Mouse (Mus musculus): ENCODE data around the gene Rps21. TPM values are rescaled to one million over a fixed set of nuclear protein-coding genes. Genes with fewer than 3 reads are reported as not detected.

Rps21 gene
- polyA plus RNA-seq (2015; fragmentation: Nextera tagmentation; extraction: Ambion mirVana), result 637 and 713 TPM in 2 replicates

DNA sequence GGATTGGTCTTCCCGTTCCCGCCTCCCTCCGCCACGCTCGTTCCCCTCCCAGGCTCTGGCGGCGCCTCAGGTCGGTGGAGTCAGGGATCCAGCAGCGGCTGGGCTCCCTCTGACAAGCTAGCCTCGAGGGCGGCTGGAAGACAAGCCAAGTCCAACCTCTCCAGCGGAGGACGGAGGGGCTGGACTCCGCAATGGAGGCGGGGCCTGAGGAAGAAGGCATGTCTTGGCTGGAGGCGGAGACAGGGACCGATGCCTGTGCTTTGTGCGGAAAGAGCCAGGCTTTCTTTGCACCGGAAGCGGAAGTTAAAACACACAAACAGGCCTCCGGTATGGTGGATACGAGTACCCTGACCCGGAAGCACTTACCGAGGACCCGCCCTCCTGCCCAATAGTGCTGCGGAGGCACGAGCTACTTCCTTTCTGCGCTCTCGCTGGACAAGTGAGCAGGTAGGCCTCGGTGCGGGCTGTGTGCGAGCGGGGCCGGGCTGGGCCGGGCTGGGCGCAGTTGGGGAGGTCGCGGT, at the start of gene Rps21:
TSS of gene Rps21 (plus strand) at position 377 of the 521 bp plus-strand sequence.
- peak within 1 kb of the TSS; percentile 87 for H3K9ac ChIP-seq
- peaks cover 42% of the 10 kb centered on the region for H3K36me3 ChIP-seq
- H3K9me3 ChIP-seq (replicated peaks), result no peaks in the 10 kb centered on the region
- no peaks in the 10 kb centered on the region for H3K27me3 ChIP-seq
- peak within 1 kb of the TSS; percentile 81 for H3K4me2 ChIP-seq
- peak; percentile 97 for ATAC-seq (replicated peaks; ENCODE audit: low FRiP score)
- peak within 1 kb of the TSS; percentile 86 for H3K4me3 ChIP-seq (replicated peaks)
- H3K27ac ChIP-seq, result peak within 1 kb of the TSS; percentile 96
- under 1% methylated on average over 38 of the region's 38 CpGs for WGBS
- peaks cover 19% of the 10 kb centered on the region for H3K4me1 ChIP-seq

DNA sequence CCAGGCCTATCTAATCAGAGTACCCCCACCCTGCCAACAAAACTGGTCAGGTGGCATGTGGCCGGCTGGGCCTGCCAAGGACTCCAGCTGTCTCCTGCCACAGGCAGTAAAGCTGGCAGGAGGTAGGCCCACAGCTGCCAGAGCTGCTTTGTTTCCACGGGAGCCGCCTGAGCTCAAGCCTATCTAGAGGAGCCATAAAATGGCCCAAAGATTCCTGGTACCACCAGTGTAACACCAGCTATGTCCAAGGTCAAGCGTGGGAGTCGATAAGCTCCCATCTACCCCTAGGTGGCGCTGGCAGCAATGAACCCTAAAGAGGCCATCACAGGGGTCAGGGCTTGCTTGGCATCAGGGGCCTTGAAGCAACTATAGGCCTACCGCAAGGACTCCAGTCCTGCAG, 49.3 kb upstream of the Rps21 start:
- H3K4me2 ChIP-seq, result no peak overlapping the region
- peak; percentile 16; the same call in 1 of the 2 replicates for ATAC-seq (replicated peaks; ENCODE audit: low FRiP score)
- peaks cover 24% of the 10 kb centered on the region; the same call in 1 of the 2 replicates for H3K36me3 ChIP-seq
- H3K27me3 ChIP-seq, result no peaks in the 10 kb centered on the region
- no peaks in the 10 kb centered on the region for H3K9me3 ChIP-seq (replicated peaks)
- no peak overlapping the region for H3K27ac ChIP-seq
- 49% methylated on average over 7 of the region's 7 CpGs for WGBS
- H3K9ac ChIP-seq, result no peak overlapping the region
- H3K4me3 ChIP-seq (replicated peaks), result no peak overlapping the region
- no peaks in the 10 kb centered on the region for H3K4me1 ChIP-seq

DNA sequence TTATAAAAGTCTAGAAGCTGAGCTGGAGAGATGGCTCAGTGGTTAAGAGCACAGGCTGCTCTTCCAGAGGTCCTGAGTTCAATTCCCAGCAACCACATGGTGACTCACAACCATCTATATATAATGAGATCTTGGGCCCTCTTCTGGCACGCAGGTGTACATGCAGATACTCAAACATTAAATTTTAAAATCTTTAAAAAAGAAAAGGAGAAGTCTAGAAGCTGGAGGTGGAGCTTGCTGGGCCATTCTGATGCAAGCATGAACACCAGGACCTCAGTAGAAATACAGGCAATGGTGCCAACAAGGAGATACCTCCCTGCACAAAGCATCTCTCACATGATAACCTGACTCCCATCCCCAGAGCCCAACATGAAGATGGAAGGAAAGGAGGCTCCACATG, 48.2 kb upstream of the Rps21 start:
- Histone ChIP-seq H3K9me3 (replicated peaks) (no peaks in the 10 kb centered on the region), H3K4me3 (replicated peaks) (no peak overlapping the region), H3K4me1 (no peaks in the 10 kb centered on the region), H3K36me3 (peaks cover 24% of the 10 kb centered on the region; the same call in 1 of the 2 replicates), H3K4me2 (no peak overlapping the region), H3K9ac (no peak overlapping the region), H3K27me3 (no peaks in the 10 kb centered on the region), H3K27ac (no peak overlapping the region)
- ATAC-seq (replicated peaks; ENCODE audit: low FRiP score), result no peak
- WGBS, result 84% methylated on average over 1 of the region's 1 CpGs

- H3K4me3 ChIP-seq (replicated peaks), result no peak overlapping the region
- no peak overlapping the region for H3K27ac ChIP-seq
- ATAC-seq (replicated peaks; ENCODE audit: low FRiP score), result no peak
- no peaks in the 10 kb centered on the region for H3K9me3 ChIP-seq (replicated peaks)
- H3K9ac ChIP-seq, result no peak overlapping the region
- H3K4me2 ChIP-seq, result no peak overlapping the region
- H3K4me1 ChIP-seq, result peaks cover 29% of the 10 kb centered on the region
- H3K27me3 ChIP-seq, result no peaks in the 10 kb centered on the region
- H3K36me3 ChIP-seq, result peaks cover 4% of the 10 kb centered on the region; the same call in 1 of the 2 replicates
- 85% methylated on average over 3 of the region's 3 CpGs for WGBS
Observed at GRCm38 (mm10) chr2:180212255-180212654, 44.9 kb upstream of the Rps21 start.

GRCm38 (mm10) chr2:180214352-180214978, 42.7 kb upstream of the Rps21 start:
- H3K27me3 ChIP-seq, result no peaks in the 10 kb centered on the region
- H3K4me2 ChIP-seq, result no peak overlapping the region
- H3K9ac ChIP-seq, result no peak overlapping the region
- no peaks in the 10 kb centered on the region for H3K9me3 ChIP-seq (replicated peaks)
- peak overlapping the region; percentile 80 for H3K27ac ChIP-seq
- peaks cover 4% of the 10 kb centered on the region; the same call in 1 of the 2 replicates for H3K36me3 ChIP-seq
- peaks cover 51% of the 10 kb centered on the region for H3K4me1 ChIP-seq
- no peak overlapping the region for H3K4me3 ChIP-seq (replicated peaks)
- peak; percentile 52 for ATAC-seq (replicated peaks; ENCODE audit: low FRiP score)
- WGBS, result 76% methylated on average over 4 of the region's 4 CpGs

DNA sequence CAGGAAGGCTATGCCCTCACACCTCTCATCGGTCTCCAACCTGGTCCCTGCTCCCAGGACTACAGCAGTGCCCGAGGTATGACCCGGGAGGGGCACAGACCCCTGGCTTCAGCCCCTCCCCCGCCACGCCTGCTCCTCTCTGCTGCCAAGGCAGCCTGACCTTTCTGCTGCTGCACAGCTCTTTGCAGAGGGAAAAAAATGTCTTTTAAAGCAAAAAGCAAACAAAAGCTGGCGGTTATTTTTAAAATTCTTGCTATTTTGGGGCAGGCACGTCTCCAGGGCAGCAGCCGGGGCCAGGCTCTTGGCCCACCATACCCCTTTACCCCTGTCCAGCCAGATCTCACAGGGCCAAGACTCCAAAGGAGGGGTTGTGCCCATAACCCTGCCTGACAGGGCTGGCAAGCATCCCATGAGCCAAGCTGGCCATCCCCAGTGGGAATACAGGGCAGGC, 42.1 kb upstream of the Rps21 start:
- Histone ChIP-seq H3K27ac (peak overlapping the region; percentile 80), H3K4me2 (no peak overlapping the region), H3K36me3 (peaks cover 4% of the 10 kb centered on the region; the same call in 1 of the 2 replicates), H3K9ac (no peak overlapping the region), H3K4me1 (peaks cover 57% of the 10 kb centered on the region), H3K9me3 (replicated peaks) (no peaks in the 10 kb centered on the region), H3K27me3 (no peaks in the 10 kb centered on the region), H3K4me3 (replicated peaks) (no peak overlapping the region)
- WGBS, result 53% methylated on average over 8 of the region's 8 CpGs
- no peak for ATAC-seq (replicated peaks; ENCODE audit: low FRiP score)

DNA sequence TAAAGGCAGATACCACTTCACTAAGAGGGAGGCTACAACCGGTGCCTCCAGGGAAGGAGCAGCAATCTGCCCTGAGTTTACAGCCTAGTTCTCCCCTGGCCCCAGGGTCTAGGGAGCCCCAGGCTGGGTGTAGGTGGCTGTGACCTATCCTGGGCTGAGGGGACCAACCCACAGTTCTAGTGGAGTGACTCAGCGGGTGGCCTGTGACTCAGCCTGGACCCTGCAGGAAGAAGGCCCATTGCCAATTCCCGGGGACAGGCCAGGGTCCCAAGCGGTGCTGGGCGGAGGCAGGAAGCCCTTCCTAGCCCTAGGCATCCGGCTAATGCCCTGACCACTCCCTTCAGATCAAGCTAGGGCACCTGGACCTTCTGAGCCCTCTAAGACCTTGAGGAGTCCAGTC, 41.2 kb upstream of the Rps21 start:
- Histone ChIP-seq H3K4me1 (peaks cover 64% of the 10 kb centered on the region), H3K9me3 (replicated peaks) (no peaks in the 10 kb centered on the region), H3K9ac (no peak overlapping the region), H3K27me3 (no peaks in the 10 kb centered on the region), H3K27ac (peak overlapping the region; percentile 80; the same call in 1 of the 2 replicates), H3K4me2 (no peak overlapping the region), H3K36me3 (peaks cover 4% of the 10 kb centered on the region; the same call in 1 of the 2 replicates), H3K4me3 (replicated peaks) (no peak overlapping the region)
- 64% methylated on average over 6 of the region's 6 CpGs for WGBS
- no peak for ATAC-seq (replicated peaks; ENCODE audit: low FRiP score)

GRCm38 (mm10) chr2:180216921-180217320, 40.3 kb upstream of the Rps21 start:
- Histone ChIP-seq H3K4me2 (no peak overlapping the region), H3K27ac (no peak overlapping the region), H3K9ac (no peak overlapping the region), H3K27me3 (no peaks in the 10 kb centered on the region), H3K36me3 (peaks cover 4% of the 10 kb centered on the region; the same call in 1 of the 2 replicates), H3K4me3 (replicated peaks) (no peak overlapping the region), H3K9me3 (replicated peaks) (no peaks in the 10 kb centered on the region), H3K4me1 (peaks cover 70% of the 10 kb centered on the region)
- no peak for ATAC-seq (replicated peaks; ENCODE audit: low FRiP score)
- WGBS, result 45% methylated on average over 5 of the region's 5 CpGs

GRCm38 (mm10) chr2:180217587-180217986, 39.6 kb upstream of the Rps21 start:
- Histone ChIP-seq H3K9ac (no peak overlapping the region), H3K27me3 (no peaks in the 10 kb centered on the region), H3K4me1 (peaks cover 77% of the 10 kb centered on the region), H3K36me3 (peaks cover 4% of the 10 kb centered on the region; the same call in 1 of the 2 replicates), H3K4me2 (no peak overlapping the region), H3K9me3 (replicated peaks) (no peaks in the 10 kb centered on the region), H3K27ac (no peak overlapping the region), H3K4me3 (replicated peaks) (no peak overlapping the region)
- 88% methylated on average over 8 of the region's 8 CpGs for WGBS
- ATAC-seq (replicated peaks; ENCODE audit: low FRiP score), result no peak

DNA sequence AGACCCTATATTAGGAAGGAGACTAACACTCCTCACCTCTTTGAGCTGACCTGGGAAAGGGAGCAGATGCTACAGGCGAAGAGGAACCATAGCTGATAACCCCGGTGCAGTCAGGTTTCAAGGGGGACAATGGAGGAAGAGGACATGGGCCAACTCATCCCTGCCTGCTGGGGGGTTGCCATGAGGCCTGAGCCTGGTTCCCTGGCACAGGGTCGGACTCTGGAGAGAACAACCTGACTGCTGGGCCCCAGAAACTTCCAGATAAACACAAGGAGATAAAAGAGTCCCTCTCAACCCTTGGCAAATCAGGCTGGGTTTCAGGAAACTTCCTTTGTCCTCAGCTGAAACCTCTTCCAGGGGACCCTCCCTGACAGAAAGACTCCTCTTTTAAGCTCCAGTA, 38.9 kb upstream of the Rps21 start:
- peaks cover 83% of the 10 kb centered on the region for H3K4me1 ChIP-seq
- H3K27me3 ChIP-seq, result peaks cover 4% of the 10 kb centered on the region; the same call in 1 of the 2 replicates
- H3K4me2 ChIP-seq, result no peak overlapping the region
- no peaks in the 10 kb centered on the region for H3K9me3 ChIP-seq (replicated peaks)
- H3K4me3 ChIP-seq (replicated peaks), result no peak overlapping the region
- no peak for ATAC-seq (replicated peaks; ENCODE audit: low FRiP score)
- H3K9ac ChIP-seq, result no peak overlapping the region
- peak overlapping the region; percentile 78 for H3K27ac ChIP-seq
- WGBS, result 77% methylated on average over 3 of the region's 3 CpGs
- H3K36me3 ChIP-seq, result no peaks in the 10 kb centered on the region; the same call in 1 of the 2 replicates

DNA sequence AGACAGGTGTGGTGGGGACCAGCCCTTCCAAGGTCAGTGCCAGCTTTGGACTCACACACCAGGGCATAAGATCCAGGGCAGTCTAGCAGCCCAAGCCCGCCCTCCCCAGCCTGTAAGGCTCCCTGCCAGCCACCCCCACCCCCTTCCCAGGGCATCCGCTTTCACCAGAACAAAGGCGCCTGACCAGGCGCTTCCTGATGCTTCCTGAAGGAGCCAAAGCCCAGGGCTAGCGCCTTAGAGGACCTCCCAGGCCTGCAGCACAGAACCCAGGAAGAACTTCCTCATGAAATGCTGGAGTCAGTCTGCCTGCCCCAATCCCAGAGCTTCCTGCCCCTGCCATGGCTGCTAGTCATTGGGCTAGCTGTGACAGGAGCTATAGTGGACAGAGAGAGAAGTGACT, 38.5 kb upstream of the Rps21 start:
- 30% methylated on average over 5 of the region's 5 CpGs for WGBS
- H3K27ac ChIP-seq, result peak overlapping the region; percentile 78
- no peaks in the 10 kb centered on the region for H3K9me3 ChIP-seq (replicated peaks)
- ATAC-seq (replicated peaks; ENCODE audit: low FRiP score), result no peak
- peaks cover 8% of the 10 kb centered on the region; the same call in 1 of the 2 replicates for H3K27me3 ChIP-seq
- no peak overlapping the region for H3K4me2 ChIP-seq
- H3K36me3 ChIP-seq, result no peaks in the 10 kb centered on the region
- H3K4me1 ChIP-seq, result peaks cover 87% of the 10 kb centered on the region
- H3K4me3 ChIP-seq (replicated peaks), result no peak overlapping the region
- no peak overlapping the region for H3K9ac ChIP-seq

DNA sequence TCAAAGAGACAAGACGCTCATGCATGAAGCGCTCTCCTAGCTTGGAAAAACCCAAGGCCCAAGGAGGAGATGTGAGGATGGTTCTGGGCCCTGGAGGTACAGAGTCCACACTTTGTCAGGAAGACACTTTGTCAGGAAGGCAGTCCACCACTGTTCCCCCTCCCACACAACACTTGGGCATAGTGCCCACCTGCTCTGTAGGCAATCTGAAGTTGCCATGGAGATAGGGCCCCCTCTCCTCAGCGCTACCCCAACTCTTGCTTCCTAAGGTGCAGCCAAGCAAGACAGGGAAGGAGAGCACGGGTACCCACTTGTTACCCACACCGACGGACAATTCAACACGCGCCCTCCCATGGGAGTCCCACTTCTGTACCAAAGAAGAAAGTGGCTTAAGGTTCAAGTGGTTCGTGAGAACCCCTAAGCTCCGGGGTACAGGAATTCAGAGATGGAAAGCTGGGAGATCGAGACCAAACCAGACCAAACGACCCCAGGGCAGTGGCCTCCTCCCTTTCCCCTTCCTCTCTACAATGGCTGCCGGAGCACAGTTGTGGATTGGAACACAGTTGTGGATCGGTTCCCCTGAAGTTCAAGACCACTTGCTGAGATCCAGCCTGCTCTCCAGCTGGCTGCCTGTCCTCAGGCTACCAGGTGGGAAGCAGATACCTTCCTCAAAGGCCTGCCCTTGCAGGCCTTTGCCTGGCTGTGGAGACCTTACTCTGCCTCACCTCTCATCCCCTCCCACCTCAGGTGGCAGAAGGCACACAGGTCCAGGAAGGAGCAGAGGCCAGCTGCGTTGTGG, 37.8 kb upstream of the Rps21 start:
- 70% methylated on average over 15 of the region's 15 CpGs for WGBS
- H3K9me3 ChIP-seq (replicated peaks), result no peaks in the 10 kb centered on the region
- no peak overlapping the region for H3K4me2 ChIP-seq
- peak overlapping the region; percentile 26; the same call in 1 of the 2 replicates for H3K9ac ChIP-seq
- no peak overlapping the region for H3K4me3 ChIP-seq (replicated peaks)
- peaks cover 91% of the 10 kb centered on the region for H3K4me1 ChIP-seq
- peak overlapping the region; percentile 78 for H3K27ac ChIP-seq
- ATAC-seq (replicated peaks; ENCODE audit: low FRiP score), result no peak
- no peaks in the 10 kb centered on the region for H3K36me3 ChIP-seq
- H3K27me3 ChIP-seq, result peaks cover 13% of the 10 kb centered on the region; the same call in 1 of the 2 replicates

Measured in kidney, embryonic 15.5 days (tissue).